Mouse (Mus musculus) midbrain, embryonic 14.5 days (tissue): ENCODE measurements around the gene Nav1. TPM values are rescaled to one million over a fixed set of nuclear protein-coding genes. Genes with fewer than 3 reads are reported as not detected.
A peak's percentile ranks its signal among the peaks of the same experiment; 100 is the strongest.

Source experiments
- ATAC-seq: fragments of 200-750 bp; cut with Nextera tagmentation; 2 replicates; pipeline ENCODE4 v1.8.0; 2017; ENCODE audit warnings: moderate number of reproducible peaks, moderate library complexity; ENCODE audit not compliant: low FRiP score, low TSS enrichment
- DNase-seq: peaks from one replicate; pipeline ENCODE4 v3.0.0-alpha.2; 2015
- H3K27ac ChIP-seq: fragments of 300-500 bp; sonication (generic); replicated peaks from 2 replicates; pipeline ENCODE4 v1.5.1; 2014; ENCODE audit warnings: mild to moderate bottlenecking, low read depth, low read length, moderate library complexity
- H3K27me3 ChIP-seq: fragments of 300-500 bp; sonication (generic); 2 replicates; pipeline ENCODE4 v1.6.1; 2014; ENCODE audit warnings: low read length, control low read depth, mixed read lengths; ENCODE audit not compliant: control insufficient read depth, insufficient read depth
- H3K36me3 ChIP-seq: fragments of 300-500 bp; sonication (generic); 2 replicates; pipeline ENCODE4 v1.6.1; 2014; ENCODE audit warnings: low read length, control low read depth; ENCODE audit not compliant: control insufficient read depth, insufficient read depth
- H3K4me1 ChIP-seq: fragments of 300-500 bp; sonication (generic); 2 replicates; pipeline ENCODE4 v1.6.1; 2014; ENCODE audit warnings: mild to moderate bottlenecking, antibody characterized with exemption, low read length, control low read depth; ENCODE audit not compliant: control insufficient read depth, insufficient read depth
- H3K4me2 ChIP-seq: fragments of 300-500 bp; sonication (generic); 2 replicates; pipeline ENCODE4 v1.6.1; 2014; ENCODE audit warnings: mild to moderate bottlenecking, low read length, moderate library complexity
- H3K4me3 ChIP-seq: fragments of 300-500 bp; sonication (generic); replicated peaks from 2 replicates; pipeline ENCODE4 v1.5.1; 2014; ENCODE audit warnings: low read depth, low read length
- H3K9ac ChIP-seq: fragments of 300-500 bp; sonication (generic); replicated peaks from 2 replicates; pipeline ENCODE4 v1.6.1; 2014; ENCODE audit warnings: mild to moderate bottlenecking, low read length, moderate library complexity
- H3K9me3 ChIP-seq: fragments of 300-500 bp; sonication (generic); 2 replicates; pipeline ENCODE4 v1.6.1; 2016; ENCODE audit warnings: low read length, control low read depth, mixed read lengths; ENCODE audit not compliant: control insufficient read depth
- WGBS: fragments of 180-500 bp; shearing (Covaris S2); extraction: QIAGEN DNeasy Blood & Tissue Kit; methylation state at CpG from one replicate; pipeline ENCODE4 v1.1.7; 2014; 5-methylcytosine and 5-hydroxymethylcytosine counted together
- polyA plus RNA-seq: library from polyadenylated mRNA; unstranded; fragments of >200 nt; fragmentation: Nextera tagmentation; extraction: Ambion mirVana; gene quantifications from 2 replicates; pipeline ENCODE4 v1.2.1, GENCODE M21; 2014

Nav1 gene
- polyA plus RNA-seq, 1 experiment from 2014 or later = 56.3 TPM

DNA sequence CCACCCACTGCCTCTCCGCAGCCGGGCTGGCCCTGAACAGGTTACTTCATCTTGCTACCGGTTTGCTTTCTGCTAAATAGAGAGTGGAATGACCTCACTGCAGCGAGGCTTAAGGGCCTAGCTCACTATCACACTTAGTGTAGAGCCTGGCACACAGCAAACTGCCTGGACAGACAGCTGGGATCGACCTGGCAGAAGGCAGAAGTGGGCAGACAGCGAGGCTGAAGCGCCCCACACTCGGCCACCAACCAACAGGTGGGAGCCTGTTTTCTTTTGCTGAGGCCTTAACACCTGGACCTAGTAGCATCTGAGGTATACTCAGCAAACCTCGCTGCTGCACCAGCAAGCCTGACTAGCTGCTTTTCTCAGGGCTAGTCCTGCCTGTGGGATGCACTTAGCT is 65.0 kb downstream of the Nav1 start:
- H3K9ac ChIP-seq = no peak overlapping the region
- DNase-seq (no peak), ATAC-seq (no peak)
- no peak overlapping the region for H3K4me3 ChIP-seq
- H3K4me2 ChIP-seq = no peak overlapping the region
- peaks cover under 1% of the 10 kb centered on the region; the same call in 1 of the 2 replicates for H3K36me3 ChIP-seq
- H3K27ac ChIP-seq = no peak overlapping the region
- 89% methylated on average over 9 of the region's 9 CpGs for WGBS
- H3K9me3 ChIP-seq = no peaks in the 10 kb centered on the region
- no peaks in the 10 kb centered on the region for H3K27me3 ChIP-seq
- peaks cover 9% of the 10 kb centered on the region; the same call in 1 of the 2 replicates for H3K4me1 ChIP-seq

GRCm38 (mm10) chr1:135540270-135540669 is 66.8 kb downstream of the Nav1 start:
- no peak overlapping the region for H3K27ac ChIP-seq
- no peak overlapping the region for H3K9ac ChIP-seq
- ATAC-seq (peak; percentile 79; the same call in 1 of the 2 replicates), DNase-seq (peak; percentile 93)
- no peak overlapping the region for H3K4me2 ChIP-seq
- H3K4me1 ChIP-seq = no peaks in the 10 kb centered on the region
- WGBS = 21% methylated on average over 4 of the region's 4 CpGs
- H3K36me3 ChIP-seq = peaks cover 13% of the 10 kb centered on the region
- no peaks in the 10 kb centered on the region for H3K9me3 ChIP-seq
- no peaks in the 10 kb centered on the region for H3K27me3 ChIP-seq
- no peak overlapping the region for H3K4me3 ChIP-seq

GRCm38 (mm10) chr1:135538441-135539265 is 68.4 kb downstream of the Nav1 start:
- ATAC-seq (no peak), DNase-seq (no peak)
- H3K9ac ChIP-seq = no peak overlapping the region
- no peak overlapping the region for H3K27ac ChIP-seq
- H3K9me3 ChIP-seq = no peaks in the 10 kb centered on the region
- H3K36me3 ChIP-seq = peaks cover 20% of the 10 kb centered on the region
- WGBS = 85% methylated on average over 12 of the region's 12 CpGs
- no peaks in the 10 kb centered on the region for H3K27me3 ChIP-seq
- no peak overlapping the region for H3K4me3 ChIP-seq
- no peaks in the 10 kb centered on the region for H3K4me1 ChIP-seq
- H3K4me2 ChIP-seq = no peak overlapping the region

- DNase-seq (no peak), ATAC-seq (no peak)
- Histone ChIP-seq H3K27me3 (no peaks in the 10 kb centered on the region), H3K9ac (no peak overlapping the region), H3K4me3 (no peak overlapping the region), H3K9me3 (no peaks in the 10 kb centered on the region), H3K4me1 (no peaks in the 10 kb centered on the region), H3K27ac (no peak overlapping the region), H3K4me2 (no peak overlapping the region), H3K36me3 (peaks cover 28% of the 10 kb centered on the region)
- 91% methylated on average over 7 of the region's 7 CpGs for WGBS
These were observed 70.3 kb downstream of the Nav1 start for GRCm38 (mm10) chr1:135536822-135537221.

DNA sequence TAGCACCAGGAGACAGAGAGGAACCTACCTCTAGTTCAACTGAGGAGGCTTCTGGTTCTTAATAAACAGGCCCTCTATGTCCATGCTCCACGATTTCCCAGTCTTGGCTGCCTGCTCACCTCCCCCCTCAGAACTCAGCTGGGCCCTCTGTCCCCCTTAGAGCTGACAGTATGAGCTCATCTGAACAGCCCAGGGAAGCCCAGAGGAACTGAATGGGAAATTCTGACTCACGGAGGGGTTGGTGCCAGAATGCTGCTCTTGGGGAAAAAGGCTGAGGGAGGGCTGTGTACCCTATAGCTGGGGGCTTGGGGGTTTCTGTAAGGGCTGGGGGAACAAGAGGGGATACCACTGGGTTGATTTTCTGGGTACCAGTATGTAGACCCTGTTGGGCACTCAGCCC is 70.8 kb downstream of the Nav1 start:
- Histone ChIP-seq H3K4me2 (no peak overlapping the region), H3K27ac (no peak overlapping the region), H3K4me3 (no peak overlapping the region), H3K9me3 (no peaks in the 10 kb centered on the region), H3K9ac (no peak overlapping the region), H3K4me1 (no peaks in the 10 kb centered on the region), H3K27me3 (no peaks in the 10 kb centered on the region), H3K36me3 (peaks cover 32% of the 10 kb centered on the region)
- DNase-seq (no peak), ATAC-seq (no peak)
- 70% methylated on average over 2 of the region's 2 CpGs for WGBS

- no peak overlapping the region for H3K4me3 ChIP-seq
- ATAC-seq (no peak), DNase-seq (no peak)
- 56% methylated on average over 4 of the region's 4 CpGs for WGBS
- no peak overlapping the region for H3K27ac ChIP-seq
- no peak overlapping the region for H3K9ac ChIP-seq
- H3K4me1 ChIP-seq = no peaks in the 10 kb centered on the region
- no peaks in the 10 kb centered on the region for H3K27me3 ChIP-seq
- H3K4me2 ChIP-seq = no peak overlapping the region
- peaks cover 42% of the 10 kb centered on the region for H3K36me3 ChIP-seq
- no peaks in the 10 kb centered on the region for H3K9me3 ChIP-seq
These were observed 71.8 kb downstream of the Nav1 start for GRCm38 (mm10) chr1:135535256-135535655.

DNA sequence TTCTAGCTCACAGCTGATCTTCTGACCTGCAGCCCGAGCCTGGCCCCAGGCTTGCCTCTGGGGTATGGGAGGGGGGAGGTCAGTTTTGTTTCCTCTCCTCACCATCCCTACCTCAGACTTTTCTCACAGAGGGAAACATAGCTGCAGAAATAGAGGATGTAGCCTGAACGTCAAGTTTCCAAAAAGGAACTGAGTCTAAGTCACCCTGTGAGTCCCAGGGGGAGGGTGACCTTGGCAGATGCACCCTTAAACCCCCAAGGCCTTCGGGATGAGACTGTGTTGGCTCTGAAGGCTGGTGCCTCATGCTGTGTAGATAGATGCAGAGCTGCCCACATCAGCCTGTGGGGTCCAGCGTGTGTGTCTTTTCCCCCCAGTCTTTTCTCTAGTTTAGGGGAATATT is 72.3 kb downstream of the Nav1 start:
- Histone ChIP-seq H3K9ac (no peak overlapping the region), H3K27ac (no peak overlapping the region), H3K4me2 (no peak overlapping the region), H3K27me3 (no peaks in the 10 kb centered on the region), H3K36me3 (peaks cover 47% of the 10 kb centered on the region), H3K4me3 (no peak overlapping the region), H3K9me3 (no peaks in the 10 kb centered on the region), H3K4me1 (no peaks in the 10 kb centered on the region)
- ATAC-seq (no peak), DNase-seq (no peak)
- 73% methylated on average over 4 of the region's 4 CpGs for WGBS

DNA sequence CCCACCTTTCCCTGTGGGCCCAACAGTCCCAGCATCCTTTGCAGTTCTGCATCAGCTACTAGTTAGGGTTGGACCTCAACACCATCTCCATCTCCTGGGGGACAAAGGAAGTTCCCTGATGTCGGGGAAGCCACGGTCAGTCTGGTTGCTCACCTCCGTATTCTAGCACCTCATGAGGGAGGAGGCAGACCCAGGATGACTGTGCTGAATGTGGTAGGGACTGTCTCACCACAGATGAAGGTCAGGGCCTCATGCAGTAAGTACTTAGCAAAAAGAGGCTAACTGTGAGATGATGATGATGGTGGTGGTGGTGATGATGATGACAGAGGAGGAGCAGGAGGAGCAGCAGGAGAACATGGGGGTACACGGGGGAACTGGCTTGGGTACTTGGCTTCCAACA is 73.0 kb downstream of the Nav1 start:
- no peak overlapping the region for H3K4me3 ChIP-seq
- H3K4me2 ChIP-seq = no peak overlapping the region
- WGBS = 96% methylated on average over 4 of the region's 4 CpGs
- no peak for DNase-seq
- H3K4me1 ChIP-seq = no peaks in the 10 kb centered on the region
- no peaks in the 10 kb centered on the region for H3K27me3 ChIP-seq
- H3K9me3 ChIP-seq = no peaks in the 10 kb centered on the region
- no peak overlapping the region for H3K9ac ChIP-seq
- H3K36me3 ChIP-seq = peaks cover 48% of the 10 kb centered on the region
- H3K27ac ChIP-seq = no peak overlapping the region
- ATAC-seq = no peak

GRCm38 (mm10) chr1:135532383-135532782 is 74.7 kb downstream of the Nav1 start:
- no peak overlapping the region for H3K4me3 ChIP-seq
- H3K9me3 ChIP-seq = no peaks in the 10 kb centered on the region
- no peaks in the 10 kb centered on the region for H3K27me3 ChIP-seq
- no peak overlapping the region for H3K27ac ChIP-seq
- no peak overlapping the region for H3K4me2 ChIP-seq
- ATAC-seq (no peak), DNase-seq (no peak)
- no peak overlapping the region for H3K9ac ChIP-seq
- 91% methylated on average over 23 of the region's 23 CpGs for WGBS
- no peaks in the 10 kb centered on the region for H3K4me1 ChIP-seq
- H3K36me3 ChIP-seq = peaks cover 53% of the 10 kb centered on the region
